Mouse (Mus musculus) hindbrain, embryonic 16.5 days (tissue): ENCODE measurements around the gene Naaladl1. TPM values are rescaled to one million over a fixed set of nuclear protein-coding genes. Genes with fewer than 3 reads are reported as not detected.

Experiments used
- ATAC-seq: fragments of 200-750 bp; cut with Nextera tagmentation; 2 replicates; pipeline ENCODE4 v1.8.0; 2017; ENCODE audit warnings: moderate TSS enrichment, moderate library complexity
- H3K27ac ChIP-seq: fragments of 300-500 bp; sonication (generic); 2 replicates; pipeline ENCODE4 v1.5.1; 2014; ENCODE audit warnings: low read depth, mild to moderate bottlenecking, control low read depth, low read length, moderate library complexity
- H3K27me3 ChIP-seq: fragments of 300-500 bp; sonication (generic); replicated peaks from 2 replicates; pipeline ENCODE4 v1.6.1; 2014; ENCODE audit warnings: low read length; ENCODE audit not compliant: control insufficient read depth, insufficient read depth
- H3K36me3 ChIP-seq: fragments of 300-500 bp; sonication (generic); 2 replicates; pipeline ENCODE4 v1.6.1; 2014; ENCODE audit warnings: mild to moderate bottlenecking, low read length, moderate library complexity, mixed read lengths; ENCODE audit not compliant: control insufficient read depth, insufficient read depth
- H3K4me1 ChIP-seq: fragments of 300-500 bp; sonication (generic); 2 replicates; pipeline ENCODE4 v1.6.1; 2014; ENCODE audit warnings: low read depth, low read length; ENCODE audit not compliant: control insufficient read depth, insufficient read depth
- H3K4me2 ChIP-seq: fragments of 300-500 bp; sonication (generic); 2 replicates; pipeline ENCODE4 v1.6.1; 2014; ENCODE audit warnings: mild to moderate bottlenecking, low read length, control low read depth, moderate library complexity
- H3K4me3 ChIP-seq: fragments of 300-500 bp; sonication (generic); 2 replicates; pipeline ENCODE4 v1.5.1; 2014; ENCODE audit warnings: mild to moderate bottlenecking, low read length, control low read depth, moderate library complexity
- H3K9ac ChIP-seq: fragments of 300-500 bp; sonication (generic); 2 replicates; pipeline ENCODE4 v1.6.1; 2014; ENCODE audit warnings: low read depth, mild to moderate bottlenecking, control low read depth, low read length, moderate library complexity
- H3K9me3 ChIP-seq: fragments of 300-500 bp; sonication (generic); 2 replicates; pipeline ENCODE4 v1.6.1; 2014; ENCODE audit warnings: mild to moderate bottlenecking, low read length, moderate library complexity; ENCODE audit not compliant: control insufficient read depth
- WGBS: fragments of 180-500 bp; shearing (Covaris S2); extraction: QIAGEN DNeasy Blood & Tissue Kit; methylation state at CpG from one replicate; pipeline ENCODE4 v1.1.7; 2014; 5-methylcytosine and 5-hydroxymethylcytosine counted together
- polyA plus RNA-seq: library from polyadenylated mRNA; unstranded; fragments of >200 nt; fragmentation: Nextera tagmentation; extraction: Ambion mirVana; gene quantifications from 2 replicates; pipeline ENCODE4 v1.2.1, GENCODE M21; 2015

The Naaladl1 gene
- polyA plus RNA-seq, 1 experiment from 2014 or later: 0.43 TPM

GRCm38 (mm10) chr19:6063081-6063480, 42.5 kb upstream of the Naaladl1 start:
- no peak for ATAC-seq
- Histone ChIP-seq H3K4me2 (peak overlapping the region; percentile 100; the same call in 1 of the 2 replicates), H3K4me3 (no peak overlapping the region), H3K27me3 (no peaks in the 10 kb centered on the region), H3K4me1 (peaks cover 44% of the 10 kb centered on the region), H3K27ac (no peak overlapping the region), H3K9ac (no peak overlapping the region), H3K9me3 (no peaks in the 10 kb centered on the region), H3K36me3 (no peaks in the 10 kb centered on the region)
- WGBS: 97% methylated on average over 6 of the region's 6 CpGs

GRCm38 (mm10) chr19:6066571-6066970, 39.0 kb upstream of the Naaladl1 start:
- WGBS: 37% methylated on average over 5 of the region's 5 CpGs
- peak; percentile 4; the same call in 1 of the 2 replicates for ATAC-seq
- Histone ChIP-seq H3K4me3 (peak overlapping the region; percentile 62), H3K4me2 (peak overlapping the region; percentile 89), H3K36me3 (peaks cover 19% of the 10 kb centered on the region), H3K27ac (peak overlapping the region; percentile 92), H3K27me3 (no peaks in the 10 kb centered on the region), H3K9ac (peak overlapping the region; percentile 79), H3K4me1 (peaks cover 39% of the 10 kb centered on the region), H3K9me3 (no peaks in the 10 kb centered on the region)

- Histone ChIP-seq H3K4me1 (peaks cover 34% of the 10 kb centered on the region), H3K9ac (peak overlapping the region; percentile 79), H3K36me3 (peaks cover 19% of the 10 kb centered on the region), H3K9me3 (no peaks in the 10 kb centered on the region), H3K27ac (peak overlapping the region; percentile 92), H3K27me3 (no peaks in the 10 kb centered on the region), H3K4me2 (peak overlapping the region; percentile 89), H3K4me3 (peak overlapping the region; percentile 62)
- peak; percentile 66 for ATAC-seq
- under 1% methylated on average over 30 of the region's 30 CpGs for WGBS
Observed at GRCm38 (mm10) chr19:6067011-6067723, 38.4 kb upstream of the Naaladl1 start.

GRCm38 (mm10) chr19:6067724-6068415, 37.7 kb upstream of the Naaladl1 start, which contains the start of gene Tm7sf2:
Tm7sf2 (minus strand) TSS chr19:6068373.
- Histone ChIP-seq H3K4me1 (peaks cover 27% of the 10 kb centered on the region), H3K9ac (peak within 1 kb of the TSS; percentile 79), H3K36me3 (peaks cover 23% of the 10 kb centered on the region), H3K27me3 (no peaks in the 10 kb centered on the region), H3K9me3 (no peaks in the 10 kb centered on the region), H3K4me2 (peak within 1 kb of the TSS; percentile 89), H3K4me3 (peak within 1 kb of the TSS; percentile 62), H3K27ac (peak within 1 kb of the TSS; percentile 92)
- 8% methylated on average over 32 of the region's 33 CpGs for WGBS
- peak; percentile 94 for ATAC-seq

GRCm38 (mm10) chr19:6068951-6069350, 36.6 kb upstream of the Naaladl1 start:
- no peak overlapping the region for H3K27ac ChIP-seq
- no peak overlapping the region for H3K4me3 ChIP-seq
- 79% methylated on average over 4 of the region's 4 CpGs for WGBS

GRCm38 (mm10) chr19:6069851-6070250, 35.7 kb upstream of the Naaladl1 start:
- ATAC-seq: no peak
- H3K27me3 ChIP-seq: no peaks in the 10 kb centered on the region
- H3K9me3 ChIP-seq: no peaks in the 10 kb centered on the region
- H3K4me1 ChIP-seq: peaks cover 20% of the 10 kb centered on the region
- H3K4me3 ChIP-seq: no peak overlapping the region
- no peak overlapping the region for H3K27ac ChIP-seq
- peaks cover 28% of the 10 kb centered on the region for H3K36me3 ChIP-seq
- WGBS: 96% methylated on average over 10 of the region's 10 CpGs
- no peak overlapping the region for H3K9ac ChIP-seq
- H3K4me2 ChIP-seq: no peak overlapping the region

More at GRCm38 (mm10) chr19:6068951-6069350, 36.6 kb upstream of the Naaladl1 start:
- peaks cover 28% of the 10 kb centered on the region for H3K36me3 ChIP-seq
- peaks cover 21% of the 10 kb centered on the region for H3K4me1 ChIP-seq
- ATAC-seq: no peak
- H3K9me3 ChIP-seq: no peaks in the 10 kb centered on the region
- H3K27me3 ChIP-seq: no peaks in the 10 kb centered on the region
- no peak overlapping the region for H3K9ac ChIP-seq
- no peak overlapping the region for H3K4me2 ChIP-seq

GRCm38 (mm10) chr19:6070571-6071250, 34.9 kb upstream of the Naaladl1 start:
- no peak for ATAC-seq
- peaks cover 28% of the 10 kb centered on the region for H3K36me3 ChIP-seq
- WGBS: 91% methylated on average over 31 of the region's 31 CpGs

GRCm38 (mm10) chr19:6071261-6071660, 34.3 kb upstream of the Naaladl1 start:
- Histone ChIP-seq H3K9me3 (no peaks in the 10 kb centered on the region), H3K4me1 (peaks cover 17% of the 10 kb centered on the region), H3K36me3 (peaks cover 28% of the 10 kb centered on the region), H3K27ac (no peak overlapping the region), H3K9ac (no peak overlapping the region), H3K27me3 (no peaks in the 10 kb centered on the region), H3K4me3 (no peak overlapping the region), H3K4me2 (no peak overlapping the region)
- no peak for ATAC-seq
- 95% methylated on average over 19 of the region's 19 CpGs for WGBS

More at GRCm38 (mm10) chr19:6070571-6071250, 34.9 kb upstream of the Naaladl1 start:
- no peak overlapping the region for H3K27ac ChIP-seq
- H3K4me1 ChIP-seq: peaks cover 18% of the 10 kb centered on the region
- H3K27me3 ChIP-seq: no peaks in the 10 kb centered on the region
- H3K4me3 ChIP-seq: no peak overlapping the region
- H3K4me2 ChIP-seq: no peak overlapping the region
- no peak overlapping the region for H3K9ac ChIP-seq
- no peaks in the 10 kb centered on the region for H3K9me3 ChIP-seq

GRCm38 (mm10) chr19:6073889-6074288, 31.7 kb upstream of the Naaladl1 start:
- WGBS: 90% methylated on average over 5 of the region's 5 CpGs
- Histone ChIP-seq H3K9ac (no peak overlapping the region), H3K4me2 (no peak overlapping the region), H3K9me3 (no peaks in the 10 kb centered on the region), H3K4me1 (peaks cover 6% of the 10 kb centered on the region), H3K27ac (no peak overlapping the region), H3K4me3 (no peak overlapping the region), H3K27me3 (no peaks in the 10 kb centered on the region), H3K36me3 (peaks cover 29% of the 10 kb centered on the region)
- ATAC-seq: no peak
